Comparison of ENCODE assay signal across 8 mouse cellular contexts in the genomic region with DNA sequence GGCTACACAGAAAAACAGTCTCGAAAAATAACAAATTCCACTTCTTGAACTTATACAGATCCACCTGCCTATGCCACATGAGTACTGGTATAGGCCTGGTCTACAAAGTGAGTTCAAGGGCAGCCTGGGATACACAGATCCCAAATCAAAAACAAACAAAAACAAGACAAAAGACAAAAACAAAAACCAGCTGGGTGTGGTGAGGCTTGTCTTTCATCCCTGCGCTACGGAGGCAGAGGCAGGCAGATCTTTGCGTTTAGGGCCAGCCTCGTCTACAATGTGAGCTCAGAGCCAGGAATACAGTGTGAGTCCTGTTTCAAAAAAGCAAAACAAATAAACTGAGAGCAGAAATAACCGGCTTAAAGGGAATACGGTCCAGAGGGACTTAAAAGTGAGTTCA. TPM values are rescaled to one million over a fixed set of nuclear protein-coding genes. Genes with fewer than 3 reads are reported as not detected.
A peak's percentile ranks its signal among the peaks of the same experiment; 100 is the strongest.
DNase-seq lines count a peak whose midpoint lies in the region; ATAC-seq and TF ChIP-seq lines count a peak whose summit lies in the region.

No protein-coding gene starts in this region.

- peak overlapping the region; percentile 63 for H3K9ac ChIP-seq in forebrain, embryonic 11.5 days (ENCODE audit: low read length)
- H3K9ac ChIP-seq in liver, embryonic 14.5 days (replicated peaks): peak overlapping the region; percentile 66

- peak overlapping the region; percentile 81 for H3K4me3 ChIP-seq in gastrocnemius, adult 2 months
- H3K4me3 ChIP-seq in C2C12 (ENCODE audit: insufficient read depth, poor library complexity, severe bottlenecking): peak overlapping the region; percentile 44
- peak overlapping the region; percentile 84 for H3K4me3 ChIP-seq in forebrain, embryonic 11.5 days (ENCODE audit: low read depth, low read length)
- peak overlapping the region; percentile 84 to 86 for H3K4me3 ChIP-seq in liver, embryonic 14.5 days (ENCODE audit: insufficient read depth in 1 of 2, low read depth in 2 of 2, low read length in 2 of 2)

- WGBS in forebrain, embryonic 11.5 days: 62% methylated on average over 7 of the region's 7 CpGs
- WGBS in liver, embryonic 14.5 days (ENCODE audit: insufficient replicate concordance): 50% methylated on average over 7 of the region's 7 CpGs

- no peak for DNase-seq in gastrocnemius, adult 2 months
- no peak for DNase-seq in gastrocnemius, adult 18-20 months (ENCODE audit: low spot score)
- no peak for DNase-seq in forebrain, embryonic 11.5 days (ENCODE audit: low spot score)
- no peak for DNase-seq in liver, embryonic 14.5 days (ENCODE audit: low read depth in 3 of 3, low spot score in 3 of 3)
- no peak for DNase-seq in frontal cortex, postnatal 10 days (ENCODE audit: low spot score in 2 of 2)
- no peak for DNase-seq in thymus, postnatal 0 days (ENCODE audit: low spot score)

- peaks cover 4% of the 10 kb centered on the region; the same call in 1 of the 2 replicates for H3K4me1 ChIP-seq in forebrain, embryonic 11.5 days (replicated peaks; ENCODE audit: control insufficient read depth, insufficient read depth, low read length)
- peaks cover 12 to 17% of the 10 kb centered on the region in 2 experiments for H3K4me1 ChIP-seq in liver, embryonic 14.5 days (replicated peaks; ENCODE audit: control insufficient read depth in 2 of 2, insufficient read depth in 2 of 2, low read length in 1 of 2)

- H3ac ChIP-seq in C2C12 (ENCODE audit: control insufficient read depth, insufficient read length, low read depth): peak overlapping the region; percentile 33

- peak overlapping the region; percentile 68 for H3K4me2 ChIP-seq in forebrain, embryonic 11.5 days (ENCODE audit: low read depth, low read length, severe bottlenecking)
- H3K4me2 ChIP-seq in liver, embryonic 14.5 days (ENCODE audit: low read depth): peak overlapping the region; percentile 73

- H3K9me3 ChIP-seq in forebrain, embryonic 11.5 days (ENCODE audit: control insufficient read depth, low read length): no peaks in the 10 kb centered on the region
- no peaks in the 10 kb centered on the region for H3K9me3 ChIP-seq in liver, embryonic 14.5 days (ENCODE audit: control insufficient read depth, low read length)

- peaks cover 26% of the 10 kb centered on the region for H3K36me3 ChIP-seq in C2C12 (ENCODE audit: control insufficient read depth, insufficient read depth)
- no peaks in the 10 kb centered on the region; the same call in 1 of the 2 replicates for H3K36me3 ChIP-seq in forebrain, embryonic 11.5 days (ENCODE audit: control insufficient read depth, insufficient read depth, low read length)
- peaks cover 21% of the 10 kb centered on the region for H3K36me3 ChIP-seq in liver, embryonic 14.5 days (replicated peaks; ENCODE audit: control insufficient read depth, insufficient read depth, low read depth)

- no peak for TF ChIP-seq CTCF in gastrocnemius, adult 2 months (IDR thresholded peaks at IDR 0.05)
- TF ChIP-seq CTCF in C2C12 (IDR thresholded peaks at IDR 0.05; ENCODE audit: control insufficient read depth, insufficient read depth, insufficient read length): no peak
- TF ChIP-seq CTCF in liver, embryonic 14.5 days (IDR thresholded peaks at IDR 0.05; ENCODE audit: low read depth): no peak

- H3K79me2 ChIP-seq in C2C12 (ENCODE audit: control insufficient read depth, insufficient read depth): peaks cover 28% of the 10 kb centered on the region

- H3K27ac ChIP-seq in gastrocnemius, adult 2 months: peak overlapping the region; percentile 98
- H3K27ac ChIP-seq in forebrain, embryonic 11.5 days (ENCODE audit: low read depth, low read length): no peak overlapping the region
- H3K27ac ChIP-seq in liver, embryonic 14.5 days: peak overlapping the region; percentile 48; the same call in 1 of the 2 replicates

- no peak; the same call in 1 of the 2 replicates for ATAC-seq in forebrain, embryonic 11.5 days (replicated peaks; ENCODE audit: low FRiP score)
- no peak; the same call in 1 of the 2 replicates for ATAC-seq in liver, embryonic 14.5 days (ENCODE audit: insufficient read depth)
- no peak for ATAC-seq in megakaryocyte progenitor cell, adult 5-6 weeks (replicated peaks; ENCODE audit: poor library complexity)

- H3K27me3 ChIP-seq in C2C12 (ENCODE audit: control insufficient read depth, insufficient read depth, insufficient read length): no peaks in the 10 kb centered on the region
- no peaks in the 10 kb centered on the region for H3K27me3 ChIP-seq in forebrain, embryonic 11.5 days (ENCODE audit: control insufficient read depth, insufficient read depth, low read length)
- no peaks in the 10 kb centered on the region for H3K27me3 ChIP-seq in liver, embryonic 14.5 days (ENCODE audit: control insufficient read depth, insufficient read depth, low read length)

- TF ChIP-seq EP300 in liver, embryonic 14.5 days (IDR thresholded peaks at IDR 0.05; ENCODE audit: low read depth): no peak

- intact Hi-C loops in gastrocnemius, adult 2 months (cut with DNase I): no loop called here

- H3K79me3 ChIP-seq in C2C12 (ENCODE audit: low read depth): peaks cover 18% of the 10 kb centered on the region

TF ChIP-seq in C2C12, 6 proteins besides CTCF, POLR2A, EP300 and RAD21:
- TF ChIP-seq CEBPB (IDR thresholded peaks at IDR 0.05; ENCODE audit: low read depth) (no peak), USF1 (IDR thresholded peaks at IDR 0.05; ENCODE audit: low read depth) (no peak), MYOD1 (IDR thresholded peaks at IDR 0.05; ENCODE audit: control insufficient read depth, insufficient read length, low read depth) (no peak), FOSL1 (IDR thresholded peaks at IDR 0.05; ENCODE audit: insufficient read depth, low read length, poor library complexity, severe bottlenecking) (no peak), MAX (IDR thresholded peaks at IDR 0.05) (no peak), MYOG (IDR thresholded peaks at IDR 0.05; ENCODE audit: control insufficient read depth, extremely low read depth, insufficient read length) (no peak)

RNA-seq across cellular contexts. Expression of gene Selenok, which starts 0.5 kb away (rescaled TPM):
- 10 to 100 TPM; 73.5 to 91.1 TPM for total RNA-seq in gastrocnemius, adult 2 months (2021)
- total RNA-seq in gastrocnemius, adult 18-20 months (2021): 10 to 100 TPM; 74.9 to 96.6 TPM
- 112 TPM for polyA plus RNA-seq in C2C12 (2012; fragmentation: generic; extraction: Trizol)
- 230 and 249 TPM in 2 replicates for polyA plus RNA-seq in forebrain, embryonic 11.5 days (2014; fragmentation: Nextera tagmentation; extraction: Ambion mirVana)
- 24.8 and 49.7 TPM in 2 replicates for polyA plus RNA-seq in liver, embryonic 14.5 days (2012; rRNA removed)
- 109 and 112 TPM in 2 replicates for polyA plus RNA-seq in liver, embryonic 14.5 days (2014; fragmentation: Nextera tagmentation; extraction: Ambion mirVana)
- 345 and 371 TPM in 2 replicates for polyA plus RNA-seq in thymus, postnatal 0 days (2015; fragmentation: Nextera tagmentation; extraction: Ambion mirVana)
- 80.1 and 88.6 TPM in 2 replicates for total RNA-seq in megakaryocyte progenitor cell, adult 5-6 weeks (2015)
- total RNA-seq in megakaryocyte progenitor cell, adult 5-6 weeks (2017): 217 and 228 TPM in 2 replicates

RNA-seq across cellular contexts. Expression of gene Actr8, which starts 10.5 kb away (rescaled TPM):
- 10 to 100 TPM; 30.3 to 40.0 TPM for total RNA-seq in gastrocnemius, adult 2 months (2021)
- total RNA-seq in gastrocnemius, adult 18-20 months (2021): 10 to 100 TPM; 31.1 to 33.4 TPM
- 26.4 TPM for polyA plus RNA-seq in C2C12 (2012; fragmentation: generic; extraction: Trizol)
- polyA plus RNA-seq in forebrain, embryonic 11.5 days (2014; fragmentation: Nextera tagmentation; extraction: Ambion mirVana): 81.2 and 82.6 TPM in 2 replicates
- polyA plus RNA-seq in liver, embryonic 14.5 days (2012; rRNA removed): 6.5 and 11.3 TPM in 2 replicates
- polyA plus RNA-seq in liver, embryonic 14.5 days (2014; fragmentation: Nextera tagmentation; extraction: Ambion mirVana): 17.3 and 18.1 TPM in 2 replicates
- 53.9 and 58.7 TPM in 2 replicates for polyA plus RNA-seq in thymus, postnatal 0 days (2015; fragmentation: Nextera tagmentation; extraction: Ambion mirVana)
- 16.3 and 20.1 TPM in 2 replicates for total RNA-seq in megakaryocyte progenitor cell, adult 5-6 weeks (2015)
- total RNA-seq in megakaryocyte progenitor cell, adult 5-6 weeks (2017): 27.9 and 29.7 TPM in 2 replicates

RNA-seq across cellular contexts. Expression of gene Il17rb, which starts 41.1 kb away (rescaled TPM):
- not detected for total RNA-seq in gastrocnemius, adult 2 months (2021)
- total RNA-seq in gastrocnemius, adult 18-20 months (2021): under 1 TPM in 1 of 2 experiments, not detected in 1; 0.09 TPM
- 0.05 TPM for polyA plus RNA-seq in C2C12 (2012; fragmentation: generic; extraction: Trizol)
- polyA plus RNA-seq in forebrain, embryonic 11.5 days (2014; fragmentation: Nextera tagmentation; extraction: Ambion mirVana): 0.80 and 1.5 TPM in 2 replicates
- 1.0 and 1.3 TPM in 2 replicates for polyA plus RNA-seq in liver, embryonic 14.5 days (2012; rRNA removed)
- polyA plus RNA-seq in liver, embryonic 14.5 days (2014; fragmentation: Nextera tagmentation; extraction: Ambion mirVana): 1.3 and 1.8 TPM in 2 replicates
- polyA plus RNA-seq in thymus, postnatal 0 days (2015; fragmentation: Nextera tagmentation; extraction: Ambion mirVana): 22.9 and 27.9 TPM in 2 replicates
- total RNA-seq in megakaryocyte progenitor cell, adult 5-6 weeks (2015): 7.1 and 8.0 TPM in 2 replicates
- 3.5 and 3.9 TPM in 2 replicates for total RNA-seq in megakaryocyte progenitor cell, adult 5-6 weeks (2017)

RNA-seq across cellular contexts. Expression of gene Chdh, which starts 41.2 kb away (rescaled TPM):
- total RNA-seq in gastrocnemius, adult 2 months (2021): under 1 TPM; 0.10 to 0.11 TPM
- total RNA-seq in gastrocnemius, adult 18-20 months (2021): under 1 TPM; 0.36 to 0.37 TPM
- not detected for polyA plus RNA-seq in C2C12 (2012; fragmentation: generic; extraction: Trizol)
- 0.12 TPM in 1 of 2 replicates, not detected in the other for polyA plus RNA-seq in forebrain, embryonic 11.5 days (2014; fragmentation: Nextera tagmentation; extraction: Ambion mirVana)
- 2.4 TPM in 2 replicates for polyA plus RNA-seq in liver, embryonic 14.5 days (2012; rRNA removed)
- 1.2 and 1.5 TPM in 2 replicates for polyA plus RNA-seq in liver, embryonic 14.5 days (2014; fragmentation: Nextera tagmentation; extraction: Ambion mirVana)
- polyA plus RNA-seq in thymus, postnatal 0 days (2015; fragmentation: Nextera tagmentation; extraction: Ambion mirVana): 8.2 and 10.1 TPM in 2 replicates
- 84.2 and 84.7 TPM in 2 replicates for total RNA-seq in megakaryocyte progenitor cell, adult 5-6 weeks (2015)
- 81.5 and 84.5 TPM in 2 replicates for total RNA-seq in megakaryocyte progenitor cell, adult 5-6 weeks (2017)
